Comparison of ENCODE assay signal across 13 mouse cellular contexts in genomic region chr1:79782433-79782832, GRCm38 (mm10). TPM values are rescaled to one million over a fixed set of nuclear protein-coding genes. Genes with fewer than 3 reads are reported as not detected.
DNase-seq lines count a peak whose midpoint lies in the region; ATAC-seq and TF ChIP-seq lines count a peak whose summit lies in the region.
"Had no signal": no experiment of that assay in that cellular context is flagged by ENCODE, and none has a peak within 500 bp of the region (broad histone marks: within the 10 kb centered on the region; RNA-seq: fewer than 3 reads in every experiment).

No protein-coding gene starts in this region.

- no peak overlapping the region for H3K9ac ChIP-seq in kidney, embryonic 16.5 days (replicated peaks; ENCODE audit: low read length)
- no peak overlapping the region for H3K9ac ChIP-seq in forebrain, embryonic 12.5 days
- H3K9ac ChIP-seq in kidney, embryonic 15.5 days: no peak overlapping the region
- H3K9ac ChIP-seq: midbrain, embryonic 13.5 days had no signal

- H3K27me3 ChIP-seq in kidney, adult 2 months (replicated peaks; ENCODE audit: control insufficient read depth, insufficient read depth, low read length): no peaks in the 10 kb centered on the region
- H3K27me3 ChIP-seq in kidney, embryonic 16.5 days (ENCODE audit: insufficient read depth, low read length): no peaks in the 10 kb centered on the region
- no peaks in the 10 kb centered on the region for H3K27me3 ChIP-seq in forebrain, embryonic 12.5 days
- no peaks in the 10 kb centered on the region for H3K27me3 ChIP-seq in kidney, embryonic 15.5 days
- H3K27me3 ChIP-seq: midbrain, embryonic 13.5 days had no signal

- TF ChIP-seq POLR2A in kidney, adult 2 months (IDR thresholded peaks at IDR 0.05; ENCODE audit: low read depth, low read length): no peak

- no peaks in the 10 kb centered on the region for H3K4me1 ChIP-seq in kidney, adult 2 months (ENCODE audit: control insufficient read depth, insufficient read depth, low read length)
- no peaks in the 10 kb centered on the region for H3K4me1 ChIP-seq in kidney, embryonic 16.5 days (ENCODE audit: insufficient read depth, low read length)
- H3K4me1 ChIP-seq in forebrain, embryonic 12.5 days: no peaks in the 10 kb centered on the region
- 0 out of 2 replicates have a peak, but pooled peaks cover 5% of the 10 kb centered on the region for H3K4me1 ChIP-seq in kidney, embryonic 15.5 days
- H3K4me1 ChIP-seq: limb, embryonic 10.5 days had no signal

- H3K9me3 ChIP-seq in kidney, embryonic 16.5 days (ENCODE audit: low read length): no peaks in the 10 kb centered on the region
- no peaks in the 10 kb centered on the region for H3K9me3 ChIP-seq in forebrain, embryonic 12.5 days
- no peaks in the 10 kb centered on the region for H3K9me3 ChIP-seq in kidney, embryonic 15.5 days (replicated peaks)
- H3K9me3 ChIP-seq: heart, embryonic 10.5 days; limb, embryonic 10.5 days; midbrain, embryonic 13.5 days had no signal

- peaks cover 7% of the 10 kb centered on the region for H3K36me3 ChIP-seq in kidney, adult 2 months (ENCODE audit: control insufficient read depth, insufficient read depth, low read length)
- H3K36me3 ChIP-seq in kidney, embryonic 16.5 days (ENCODE audit: insufficient read depth, low read length): peaks cover 40% of the 10 kb centered on the region
- H3K36me3 ChIP-seq in forebrain, embryonic 12.5 days (replicated peaks): peaks cover 61% of the 10 kb centered on the region
- peaks cover 58% of the 10 kb centered on the region for H3K36me3 ChIP-seq in kidney, embryonic 15.5 days

- DNase-seq in kidney, adult 2 months: no peak
- peak; percentile 51 for DNase-seq in 3T3-L1 (ENCODE audit: low read depth, low spot score)
- peak; percentile 33 to 36 for DNase-seq in B cell, adult 2 months
- DNase-seq: cerebellum, adult 9-10 months; kidney, adult 11 months; right cerebral cortex, adult 18-20 months had no signal

- ATAC-seq in kidney, embryonic 16.5 days (ENCODE audit: low FRiP score, low TSS enrichment): no peak
- ATAC-seq in common myeloid progenitor, adult 5-6 weeks (replicated peaks; ENCODE audit: low read depth, poor library complexity, severe bottlenecking): peak; percentile 50; the same call in 1 of the 2 replicates
- ATAC-seq in forebrain, embryonic 12.5 days (ENCODE audit: low FRiP score): no peak
- no peak for ATAC-seq in kidney, embryonic 15.5 days (replicated peaks; ENCODE audit: low FRiP score)
- ATAC-seq: midbrain, embryonic 13.5 days had no signal

- H3K27ac ChIP-seq in kidney, adult 2 months (ENCODE audit: insufficient read depth, low read depth, low read length): no peak overlapping the region
- H3K27ac ChIP-seq in kidney, embryonic 16.5 days (ENCODE audit: low read length): no peak overlapping the region
- no peak overlapping the region for H3K27ac ChIP-seq in forebrain, embryonic 12.5 days
- H3K27ac ChIP-seq in kidney, embryonic 15.5 days: no peak overlapping the region
- H3K27ac ChIP-seq: heart, embryonic 10.5 days; limb, embryonic 10.5 days; midbrain, embryonic 13.5 days had no signal

- no peak overlapping the region for H3K4me2 ChIP-seq in kidney, embryonic 16.5 days (replicated peaks; ENCODE audit: low read depth, low read length)
- H3K4me2 ChIP-seq in forebrain, embryonic 12.5 days: no peak overlapping the region
- H3K4me2 ChIP-seq in kidney, embryonic 15.5 days: no peak overlapping the region
- H3K4me2 ChIP-seq: midbrain, embryonic 13.5 days had no signal

- TF ChIP-seq CTCF in kidney, adult 2 months (conservative IDR thresholded peaks at IDR 0.05; ENCODE audit: insufficient read depth, insufficient read length, low read depth, low read length): peak; percentile 40

- WGBS in kidney, adult 2 months: 90% methylated on average over 3 of the region's 3 CpGs
- 82% methylated on average over 3 of the region's 3 CpGs for WGBS in kidney, embryonic 16.5 days
- WGBS in forebrain, embryonic 12.5 days: 80% methylated on average over 3 of the region's 3 CpGs
- WGBS in kidney, embryonic 15.5 days: 86% methylated on average over 3 of the region's 3 CpGs

- H3K4me3 ChIP-seq in kidney, adult 2 months (ENCODE audit: insufficient read depth, low read depth, low read length): no peak overlapping the region
- H3K4me3 ChIP-seq in kidney, embryonic 16.5 days (ENCODE audit: low read length): no peak overlapping the region
- H3K4me3 ChIP-seq in forebrain, embryonic 12.5 days (replicated peaks): no peak overlapping the region
- H3K4me3 ChIP-seq in kidney, embryonic 15.5 days (replicated peaks): no peak overlapping the region
- H3K4me3 ChIP-seq: heart, embryonic 10.5 days; limb, embryonic 10.5 days; midbrain, embryonic 13.5 days had no signal

RNA-seq across cellular contexts. Expression of gene Wdfy1, which starts 6.5 kb away (rescaled TPM):
- 46.4 and 46.9 TPM in 2 replicates for polyA plus RNA-seq in kidney, adult 2 months (2012; rRNA removed)
- 53.2 and 54.2 TPM in 2 replicates for polyA plus RNA-seq in kidney, embryonic 16.5 days (2015; fragmentation: Nextera tagmentation; extraction: Ambion mirVana)
- 7.5 and 23.4 TPM in 2 replicates for total RNA-seq in common myeloid progenitor, adult 5-6 weeks (2017)
- polyA plus RNA-seq in forebrain, embryonic 12.5 days (2016; fragmentation: Nextera tagmentation; extraction: Ambion mirVana): 49.6 and 50.6 TPM in 2 replicates
- polyA plus RNA-seq in kidney, embryonic 15.5 days (2015; fragmentation: Nextera tagmentation; extraction: Ambion mirVana): 45.3 and 47.5 TPM in 2 replicates

RNA-seq across cellular contexts. Expression of gene Mrpl44, which starts 6.6 kb away (rescaled TPM):
- polyA plus RNA-seq in kidney, adult 2 months (2012; rRNA removed): 16.0 and 21.4 TPM in 2 replicates
- 63.0 and 66.3 TPM in 2 replicates for polyA plus RNA-seq in kidney, embryonic 16.5 days (2015; fragmentation: Nextera tagmentation; extraction: Ambion mirVana)
- 37.1 and 37.9 TPM in 2 replicates for total RNA-seq in common myeloid progenitor, adult 5-6 weeks (2017)
- 49.9 and 51.0 TPM in 2 replicates for polyA plus RNA-seq in forebrain, embryonic 12.5 days (2016; fragmentation: Nextera tagmentation; extraction: Ambion mirVana)
- polyA plus RNA-seq in kidney, embryonic 15.5 days (2015; fragmentation: Nextera tagmentation; extraction: Ambion mirVana): 56.0 and 60.1 TPM in 2 replicates
